Mouse (Mus musculus): ENCODE data around the gene Gm10024.
A peak's percentile ranks its signal among the peaks of the same experiment; 100 is the strongest.
"Not testable (repeated sequence)": the region's sequence is repeated elsewhere in the genome, so short reads cannot be mapped to it uniquely, and the experiment has no call there.

Gm10024 gene

DNA sequence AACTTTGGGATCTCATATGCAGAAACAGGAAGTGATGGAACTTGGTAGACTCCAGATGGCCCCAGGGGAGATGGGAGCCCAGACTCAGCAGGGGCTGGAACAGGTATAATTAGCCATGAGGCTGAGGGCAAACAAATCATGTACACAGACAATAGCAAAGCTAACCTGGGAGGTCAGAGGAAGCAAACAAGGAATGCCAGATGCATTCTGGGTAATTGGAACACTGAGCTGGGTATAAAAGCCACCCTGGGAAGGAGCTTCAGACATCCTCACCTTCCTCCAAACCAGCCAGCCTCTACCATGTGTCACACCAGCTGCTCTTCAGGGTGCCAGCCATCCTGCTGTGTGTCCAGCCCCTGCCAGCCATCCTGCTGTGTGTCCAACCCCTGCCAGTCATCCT, at the start of gene Gm10024:
Gene Gm10024 (plus strand): TSS at position 301 of the 400 bp plus-strand sequence.
- DNase-seq (ENCODE audit: low spot score in 2 of 2): not testable (repeated sequence)

DNA sequence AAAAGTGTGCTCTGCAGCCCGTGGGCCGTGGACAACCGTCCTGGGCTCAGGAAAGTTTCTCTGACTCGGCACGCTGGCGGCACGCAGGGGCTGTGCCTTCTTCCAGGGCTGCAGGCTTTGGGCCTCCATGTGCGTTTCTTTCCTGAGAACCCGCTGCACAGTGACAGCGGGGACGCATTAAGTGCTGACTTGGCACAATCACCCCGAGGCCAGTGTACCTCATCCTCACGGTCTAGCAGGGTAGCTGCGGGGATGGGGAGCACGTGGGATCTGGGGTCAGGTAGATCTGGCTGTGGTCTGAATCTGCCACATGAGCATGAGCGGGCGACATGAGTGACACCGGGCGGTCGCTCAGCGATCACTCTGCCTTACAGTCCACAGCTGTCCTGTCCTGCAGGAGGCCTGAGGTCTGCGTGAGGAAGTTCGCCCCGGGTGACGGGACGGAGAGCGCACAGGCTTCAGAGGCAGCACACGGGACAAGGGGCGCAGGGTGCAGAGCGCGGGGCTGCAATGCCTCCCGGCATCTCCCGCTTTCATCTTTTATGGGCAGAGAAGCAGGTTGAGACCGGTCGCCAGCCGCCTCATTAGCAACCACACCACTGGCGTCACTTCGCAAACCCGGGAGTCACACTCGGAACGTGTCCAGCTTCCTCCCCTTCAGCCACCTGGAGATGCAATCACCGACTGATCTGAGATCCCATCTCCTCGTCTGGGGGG, 47.1 kb upstream of the Gm10024 start:
- no peak for DNase-seq (ENCODE audit: low spot score in 2 of 2)

DNA sequence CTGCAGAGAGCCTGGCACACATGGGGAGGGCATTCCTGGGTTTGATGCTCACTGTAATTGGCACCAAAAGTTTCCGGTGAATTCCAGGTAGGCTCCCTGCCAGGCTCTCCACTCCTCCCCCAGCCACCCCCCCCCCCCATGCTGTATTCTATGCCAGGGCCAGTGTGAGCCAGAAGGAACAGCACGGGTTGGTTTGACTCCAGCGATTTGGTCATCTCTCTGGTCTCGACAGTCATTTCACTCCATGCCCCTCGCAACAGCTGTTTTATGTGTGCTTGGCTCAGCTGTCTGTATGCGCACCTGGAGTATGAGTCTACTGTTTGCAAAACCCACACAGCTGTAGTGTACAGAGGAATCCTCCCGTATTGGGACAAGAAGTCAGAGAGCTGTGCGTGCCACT, 44.9 kb upstream of the Gm10024 start:
- no peak for DNase-seq (ENCODE audit: low spot score in 2 of 2)

DNA sequence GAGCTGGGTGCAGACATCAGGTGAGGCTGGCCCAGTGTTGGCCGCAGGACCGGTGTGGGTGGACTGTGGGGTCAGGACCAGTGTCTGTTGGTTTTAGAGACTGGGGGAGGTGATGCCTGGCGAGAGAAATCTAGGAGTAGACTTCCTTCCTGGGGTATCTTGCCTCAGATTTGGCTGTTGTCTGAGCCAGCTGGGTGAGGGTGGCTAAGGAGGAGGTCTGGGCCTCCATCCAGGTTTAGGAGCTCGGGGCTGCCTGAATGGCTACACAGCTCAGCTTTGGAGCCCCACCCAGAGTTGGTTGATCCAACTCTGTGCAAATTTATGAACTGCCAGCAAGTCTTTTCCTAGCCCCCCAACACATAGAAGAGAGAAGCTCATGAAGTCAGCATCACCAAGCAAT, 43.9 kb upstream of the Gm10024 start:
- DNase-seq (ENCODE audit: low spot score in 2 of 2): peak in 1 of 2 experiments; percentile 43

GRCm38 (mm10) chr10:77670710-77671109, 40.5 kb upstream of the Gm10024 start:
- DNase-seq (ENCODE audit: low spot score in 2 of 2): no peak

DNA sequence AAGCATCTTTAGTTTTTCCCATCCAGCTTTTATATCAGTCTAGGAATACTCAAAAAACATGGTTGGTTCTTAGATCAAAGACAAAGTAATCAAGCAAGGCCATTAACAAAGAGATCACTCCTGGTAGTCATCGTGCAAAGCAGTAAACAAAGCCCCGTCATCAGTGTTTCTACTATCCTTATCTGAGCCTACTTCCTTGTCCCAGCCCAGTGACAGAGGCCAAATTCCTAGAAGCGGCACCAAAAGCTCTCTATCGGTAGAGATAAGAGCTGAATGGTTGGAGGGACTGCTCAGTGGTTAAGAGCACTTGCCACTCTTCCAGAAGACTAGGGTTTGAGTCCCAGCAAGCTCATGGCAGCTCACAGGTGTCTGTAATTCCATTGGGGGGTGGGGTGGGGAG, 39.7 kb upstream of the Gm10024 start:
- DNase-seq (ENCODE audit: low spot score in 2 of 2): no peak

GRCm38 (mm10) chr10:77673765-77674164, 37.5 kb upstream of the Gm10024 start:
- no peak for DNase-seq (ENCODE audit: low spot score in 2 of 2)

DNA sequence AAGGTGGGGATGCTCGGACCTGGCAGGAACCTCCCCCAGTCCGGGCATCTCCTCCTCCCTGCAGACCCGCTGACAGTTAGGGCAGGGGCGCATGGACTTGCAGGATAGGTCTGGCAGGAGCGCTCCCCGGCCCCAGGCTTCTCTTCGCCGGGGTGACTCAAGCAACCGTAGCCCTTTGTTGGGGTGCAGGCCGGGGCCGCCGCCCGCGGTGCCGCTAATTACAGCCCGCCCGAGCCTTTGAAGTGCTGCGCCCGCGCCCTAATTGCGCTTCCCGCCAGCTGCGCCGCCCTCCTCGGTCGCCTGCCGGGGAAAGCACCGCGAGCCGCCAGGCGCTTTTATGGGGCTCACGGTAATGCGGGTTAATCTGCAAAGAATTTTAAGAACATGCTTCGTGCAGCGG, 33.7 kb upstream of the Gm10024 start:
- no peak for DNase-seq (ENCODE audit: low spot score in 2 of 2)

DNA sequence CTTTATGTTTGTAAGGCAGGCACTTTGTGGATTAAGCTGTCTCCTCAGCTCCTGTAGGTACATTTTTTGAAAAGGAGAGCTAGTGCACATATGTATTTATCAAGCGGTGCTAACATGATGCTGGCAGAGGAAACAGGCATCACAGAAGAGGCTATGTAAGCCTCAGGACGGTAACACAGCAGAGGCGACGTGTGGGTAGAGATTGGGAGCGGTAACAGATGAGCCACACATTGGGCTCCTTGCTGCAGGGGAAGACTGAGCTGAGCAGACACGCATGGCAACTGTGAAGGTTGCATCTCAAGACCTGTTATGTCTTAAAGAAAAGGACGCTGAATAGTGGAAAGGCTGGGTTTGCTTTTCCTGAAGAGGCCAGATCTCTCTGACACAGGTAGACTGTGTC, 28.3 kb upstream of the Gm10024 start:
- peak in 1 of 2 experiments; percentile 31 for DNase-seq (ENCODE audit: low spot score in 2 of 2)

GRCm38 (mm10) chr10:77684181-77684580, 27.1 kb upstream of the Gm10024 start:
- no peak for DNase-seq (ENCODE audit: low spot score in 2 of 2)

DNA sequence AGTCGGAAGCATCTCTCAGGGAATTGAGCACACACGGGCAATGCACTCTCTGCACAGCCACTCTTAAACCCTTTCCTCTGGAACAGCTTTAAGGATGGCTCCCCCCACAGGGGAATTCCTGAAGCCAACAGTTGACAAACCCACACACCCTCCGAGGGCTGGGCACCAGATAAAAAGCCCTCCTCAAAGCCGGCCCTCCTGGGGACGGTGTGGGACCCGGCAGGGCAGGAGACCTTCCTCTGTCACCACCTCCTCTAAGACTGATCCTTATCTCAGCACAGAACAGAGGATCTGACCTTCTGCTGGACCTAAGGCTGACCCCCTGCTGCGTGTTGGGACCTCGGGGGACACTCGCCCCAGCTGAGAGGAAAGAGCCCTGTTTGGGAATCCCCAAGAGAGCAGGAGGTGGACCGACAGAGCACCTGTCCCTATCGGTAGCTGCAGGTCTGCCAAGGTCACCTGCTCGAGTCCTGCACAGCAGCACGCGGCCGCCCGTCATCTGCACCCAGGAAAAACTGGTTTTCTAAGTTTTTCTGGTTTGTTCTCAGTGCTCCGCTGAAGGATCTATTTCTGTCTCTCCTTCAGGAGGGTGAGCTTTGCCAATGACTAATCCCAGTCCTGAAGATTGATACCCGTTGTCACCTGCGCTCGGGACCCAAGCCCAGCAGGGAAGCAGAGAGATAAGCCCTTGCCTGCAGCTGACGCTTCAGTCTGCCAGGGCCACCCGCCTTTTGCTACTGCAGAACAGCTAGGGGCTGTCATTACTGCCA, 25.2 kb upstream of the Gm10024 start, which contains the start of gene Tspear:
Gene Tspear (plus strand): TSS at position 675 of the 770 bp plus-strand sequence.
- DNase-seq (ENCODE audit: low spot score in 2 of 2): no peak

GRCm38 (mm10) chr10:77687021-77687420, 24.2 kb upstream of the Gm10024 start:
- no peak for DNase-seq (ENCODE audit: low spot score in 2 of 2)

GRCm38 (mm10) chr10:77690356-77690807, 20.9 kb upstream of the Gm10024 start, which contains the start of gene Gm19402:
TSS of gene Gm19402 (minus strand) at chr10:77690757.
- not testable (repeated sequence) for DNase-seq (ENCODE audit: low spot score in 2 of 2)

- no peak for DNase-seq (ENCODE audit: low spot score in 2 of 2)
Measured at GRCm38 (mm10) chr10:77697133-77697532, 14.1 kb upstream of the Gm10024 start, which contains the start of gene Gm9508. TSS of gene Gm9508 (minus strand) at chr10:77697233.

DNA sequence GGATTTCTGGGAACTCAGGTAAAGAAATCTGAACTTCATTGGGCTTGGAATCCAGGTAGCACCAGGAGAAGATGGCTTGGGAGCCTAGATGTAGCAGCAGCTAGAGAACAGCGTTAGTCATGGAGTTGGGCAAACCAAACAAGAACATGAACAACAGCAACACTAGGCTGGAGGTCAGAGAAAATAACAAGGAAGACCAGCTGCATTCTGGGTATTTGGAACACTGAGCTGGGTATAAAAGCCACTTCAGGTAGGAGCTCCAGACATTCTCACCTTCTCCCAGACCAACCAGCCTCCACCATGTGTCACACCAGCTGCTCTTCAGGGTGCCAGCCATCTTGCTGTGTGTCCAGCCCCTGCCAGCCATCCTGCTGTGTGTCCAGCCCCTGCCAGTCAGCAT, 4.9 kb upstream of the Gm10024 start, which contains the start of gene Gm10272:
Gene Gm10272 (plus strand): TSS at position 301 of the 400 bp plus-strand sequence.
- DNase-seq (ENCODE audit: low spot score in 2 of 2): no peak

DNA sequence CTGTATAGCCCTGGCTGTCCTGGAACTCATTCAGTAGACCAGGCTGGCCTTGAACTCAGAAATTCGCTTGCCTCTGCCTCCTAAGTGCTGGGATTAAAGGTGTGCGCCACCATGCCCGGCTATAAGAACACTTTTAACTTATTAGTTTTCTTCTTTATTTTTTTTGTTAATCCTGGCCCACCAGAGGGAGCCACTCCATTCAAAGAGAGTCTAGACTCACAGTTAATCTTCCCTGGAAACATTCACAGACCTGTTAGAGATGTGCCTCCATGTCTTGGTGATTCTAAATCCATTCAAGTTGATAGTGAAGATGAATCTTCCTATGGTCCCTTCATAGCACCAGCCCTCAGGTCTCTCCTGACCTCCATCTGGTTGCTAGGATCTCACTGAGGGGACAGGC, 1.4 kb upstream of the Gm10024 start:
- DNase-seq (ENCODE audit: low spot score in 2 of 2): no peak

GRCm38 (mm10) chr10:77713734-77714133, 2.5 kb downstream of the Gm10024 start:
- no peak for DNase-seq (ENCODE audit: low spot score in 2 of 2)

DNA sequence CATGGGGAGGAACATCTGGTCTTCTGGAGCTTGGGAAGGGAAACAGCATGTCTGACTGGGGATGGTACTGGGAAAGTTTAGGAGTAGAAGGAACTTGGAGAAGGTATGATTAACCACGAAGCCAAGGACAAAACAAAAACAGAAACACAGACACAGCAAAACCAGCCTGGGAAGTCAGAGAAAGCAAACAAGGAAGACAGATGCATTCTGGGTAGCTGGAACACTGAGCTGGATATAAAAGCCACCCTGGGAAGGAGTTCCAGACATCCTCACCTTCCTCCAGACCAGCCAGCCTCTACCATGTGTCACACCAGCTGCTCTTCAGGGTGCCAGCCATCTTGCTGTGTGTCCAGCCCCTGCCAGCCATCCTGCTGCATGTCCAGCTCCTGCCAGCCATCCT, 4.2 kb downstream of the Gm10024 start, which contains the start of gene Gm10142:
Gene Gm10142 (plus strand): TSS at position 301 of the 400 bp plus-strand sequence.
- no peak for DNase-seq (ENCODE audit: low spot score in 2 of 2)

GRCm38 (mm10) chr10:77720299-77720698, 9.0 kb downstream of the Gm10024 start, which contains the start of gene Krtap12-1:
TSS of gene Krtap12-1 (plus strand) at chr10:77720599.
- not testable (repeated sequence) for DNase-seq (ENCODE audit: low spot score in 2 of 2)

DNA sequence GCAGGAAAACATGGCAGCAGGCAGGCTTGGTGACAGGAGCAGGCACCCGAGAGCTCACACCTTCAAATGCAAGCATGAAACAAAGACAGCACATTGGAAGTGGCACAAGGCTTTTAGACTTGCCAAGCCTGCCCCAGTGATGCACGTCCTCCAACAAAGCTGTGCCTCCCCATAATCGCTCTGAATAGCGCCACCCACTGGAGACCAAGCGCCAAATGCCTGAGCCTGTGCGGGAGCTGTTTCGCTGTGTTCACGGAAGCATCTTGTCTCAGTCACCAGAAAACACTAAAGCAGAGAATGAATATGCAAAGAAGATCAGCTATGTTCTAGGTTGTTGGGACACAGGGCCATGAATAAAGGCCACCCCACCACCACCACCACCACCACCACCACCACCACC, 13.6 kb downstream of the Gm10024 start:
- no peak for DNase-seq (ENCODE audit: low spot score in 2 of 2)

DNA sequence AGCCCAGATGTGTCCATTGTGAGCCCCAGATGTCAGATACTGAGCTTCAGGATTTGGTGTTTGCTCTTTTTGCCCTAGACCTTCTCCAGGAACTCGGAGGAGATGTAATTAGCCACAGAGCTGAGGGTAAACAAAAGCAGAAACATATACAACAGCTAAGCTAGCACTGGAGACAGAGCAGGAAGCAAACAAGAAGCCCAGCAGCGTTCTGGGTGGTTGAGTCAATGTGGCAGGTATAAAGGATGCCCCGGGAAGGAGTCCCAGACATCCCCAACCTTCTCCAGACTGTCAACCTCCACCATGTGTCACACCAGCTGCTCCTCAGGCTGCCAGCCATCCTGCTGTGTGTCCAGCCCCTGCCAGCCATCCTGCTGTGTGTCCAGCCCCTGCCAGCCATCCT, 14.9 kb downstream of the Gm10024 start, which contains the start of gene Gm10100:
Gene Gm10100 (plus strand): TSS at position 301 of the 400 bp plus-strand sequence.
- DNase-seq (ENCODE audit: low spot score in 2 of 2): no peak

GRCm38 (mm10) chr10:77728280-77728679, 17.0 kb downstream of the Gm10024 start:
- no peak for DNase-seq (ENCODE audit: low spot score in 2 of 2)

Measured in left cerebral cortex, adult 9 months (tissue).